Mouse (Mus musculus) frontal cortex, postnatal 14 days (tissue): Measurements from ENCODE around the gene Lcn9.
"Not testable (repeated sequence)": the region's sequence is repeated elsewhere in the genome, so short reads cannot be mapped to it uniquely, and the experiment has no call there.

Experiments
- DNase-seq, 2 experiments: peaks; one replicate each; pipeline ENCODE4 v3.0.0; 2022; ENCODE audit warnings: low spot score in 2 of 2

The Lcn9 gene

DNA sequence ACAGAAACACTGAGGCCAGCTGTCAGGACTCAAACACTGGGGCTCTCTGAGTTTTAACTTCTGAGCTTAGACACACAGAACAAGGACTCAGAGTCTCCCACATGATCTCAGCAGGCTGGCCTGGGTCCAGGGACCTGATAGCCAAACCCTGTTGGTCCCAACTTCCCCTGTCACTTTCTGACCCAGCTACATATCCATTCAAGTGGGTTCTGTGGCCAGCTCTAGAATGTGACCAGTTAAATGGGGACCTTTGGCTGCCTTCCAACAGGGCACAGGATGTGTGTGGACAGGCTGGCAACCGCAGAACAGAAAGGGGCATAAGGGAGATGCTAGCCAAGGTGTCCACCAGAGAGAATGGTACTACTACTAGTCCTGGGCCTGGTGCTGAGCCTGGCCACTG lies at the start of gene Lcn9:
Lcn9 (plus strand) TSS at position 348 of the 400 bp plus-strand sequence.
- no peak for DNase-seq

DNA sequence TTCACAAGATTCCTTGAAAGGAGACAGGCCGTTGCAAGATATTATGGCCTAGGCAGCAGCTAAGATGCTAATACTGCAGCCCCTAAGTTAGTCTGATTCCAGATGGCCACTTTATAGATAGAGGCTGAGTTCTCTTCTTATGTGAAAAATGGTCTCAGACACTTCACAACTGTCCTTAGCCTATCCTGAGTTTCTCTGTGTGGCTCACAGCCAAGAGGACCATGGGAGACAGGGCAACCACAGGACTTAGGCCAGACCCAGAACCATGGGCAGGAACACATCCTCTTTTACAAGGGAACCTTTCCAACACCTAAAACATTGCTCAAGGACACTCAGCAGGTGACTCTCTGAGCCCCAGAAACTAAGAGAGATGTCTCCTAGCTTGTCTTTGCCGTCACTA lies 49.4 kb upstream of the Lcn9 start:
- no peak for DNase-seq

DNA sequence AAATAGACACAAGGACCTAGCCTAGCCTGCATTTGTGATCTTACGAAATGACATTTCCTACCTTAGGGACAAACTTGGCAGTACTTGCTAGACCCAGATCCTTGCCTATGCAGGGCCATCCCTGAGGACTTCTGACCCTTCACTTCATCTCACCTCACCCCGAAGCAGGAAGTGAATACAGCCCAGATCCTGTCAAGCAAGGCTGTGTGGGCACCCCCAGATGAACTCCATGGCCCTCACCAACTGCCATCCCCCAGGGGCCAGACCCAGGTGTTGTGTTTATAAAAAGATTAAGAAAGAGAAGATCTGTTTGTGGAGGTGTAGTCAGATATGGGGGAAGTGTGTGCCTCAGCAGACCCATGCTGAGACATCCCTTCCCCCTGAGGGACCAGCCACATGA lies 48.3 kb upstream of the Lcn9 start:
- DNase-seq: no peak

DNA sequence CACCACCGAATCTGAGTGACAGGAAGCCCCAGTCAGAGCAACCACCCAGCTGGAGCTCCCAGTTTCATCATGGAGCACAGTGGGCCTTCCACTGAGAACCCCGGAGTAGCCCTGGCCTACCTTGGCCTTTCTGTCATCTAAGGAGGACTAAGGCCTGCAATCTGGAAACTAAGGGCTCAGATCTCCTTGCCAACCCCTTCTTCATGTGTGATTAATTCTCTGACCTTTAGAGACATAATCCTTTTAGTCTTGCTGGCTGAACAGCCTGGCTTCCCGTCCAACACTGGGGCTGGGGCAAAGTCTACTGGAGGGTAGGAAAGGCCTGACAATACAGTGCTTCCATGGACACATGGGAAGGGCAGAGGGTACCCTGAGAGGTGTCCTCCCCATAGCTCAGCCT lies 47.0 kb upstream of the Lcn9 start:
- no peak for DNase-seq

DNA sequence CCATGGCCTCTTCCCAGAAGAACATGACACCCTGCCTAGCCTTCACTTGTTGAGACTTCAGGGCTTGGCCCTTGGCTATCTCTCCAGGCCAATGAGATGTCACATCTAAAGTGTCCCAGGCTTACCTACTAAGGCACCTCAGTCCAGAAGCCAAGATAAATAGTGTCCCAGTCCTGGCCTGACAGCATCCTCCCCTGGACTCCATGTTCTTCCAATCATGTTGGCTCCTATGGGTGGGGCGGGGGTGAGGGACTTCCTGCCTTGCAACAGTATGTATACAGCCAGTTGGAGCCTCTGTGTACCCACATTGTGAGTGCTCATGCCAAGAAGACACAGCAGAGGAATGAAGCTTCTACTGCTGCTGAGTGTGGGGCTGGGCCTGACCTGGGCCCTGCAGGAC lies 46.2 kb upstream of the Lcn9 start, which contains the start of gene Lcn11:
Lcn11 (plus strand) TSS at position 301 of the 400 bp plus-strand sequence.
- no peak for DNase-seq

DNA sequence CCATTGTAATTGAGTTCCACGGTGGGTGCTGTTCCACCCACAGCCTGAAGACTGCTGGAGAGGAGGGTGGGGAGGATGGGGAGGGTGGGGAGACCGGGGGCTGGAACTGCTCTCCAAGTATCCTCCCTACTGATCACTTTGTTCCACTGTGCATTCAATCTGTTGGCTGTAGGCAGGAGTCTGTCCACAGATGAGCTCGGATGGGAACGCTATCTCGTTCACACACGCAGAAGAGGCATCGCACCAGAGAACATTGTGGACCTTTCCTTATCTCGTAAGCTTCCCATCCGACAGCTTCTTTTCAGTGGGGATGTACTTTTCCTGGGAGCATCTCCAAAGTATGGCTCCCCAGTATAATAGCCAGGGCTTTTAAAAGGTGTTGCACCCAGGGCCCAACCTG lies 43.9 kb upstream of the Lcn9 start:
- no peak for DNase-seq

DNA sequence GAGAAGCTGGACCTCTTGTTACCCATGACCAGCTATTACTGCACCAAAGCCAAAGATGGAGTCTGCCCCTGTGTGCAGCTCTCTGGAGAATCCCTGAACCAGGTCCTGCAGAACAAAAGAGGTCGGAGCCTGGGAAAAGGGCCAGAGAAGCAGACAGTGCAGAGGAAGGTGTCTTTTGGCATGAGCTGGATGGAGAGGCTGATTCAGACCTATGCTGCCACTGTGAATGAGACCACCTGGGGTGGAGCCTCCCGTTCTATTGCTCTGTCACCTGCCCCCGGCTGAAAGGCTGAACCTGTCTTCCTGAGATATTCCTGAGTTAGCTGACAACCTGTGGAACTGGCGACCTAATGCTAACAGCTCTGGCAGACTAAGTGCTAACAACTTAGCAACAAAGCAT lies 42.0 kb upstream of the Lcn9 start:
- no peak for DNase-seq

DNA sequence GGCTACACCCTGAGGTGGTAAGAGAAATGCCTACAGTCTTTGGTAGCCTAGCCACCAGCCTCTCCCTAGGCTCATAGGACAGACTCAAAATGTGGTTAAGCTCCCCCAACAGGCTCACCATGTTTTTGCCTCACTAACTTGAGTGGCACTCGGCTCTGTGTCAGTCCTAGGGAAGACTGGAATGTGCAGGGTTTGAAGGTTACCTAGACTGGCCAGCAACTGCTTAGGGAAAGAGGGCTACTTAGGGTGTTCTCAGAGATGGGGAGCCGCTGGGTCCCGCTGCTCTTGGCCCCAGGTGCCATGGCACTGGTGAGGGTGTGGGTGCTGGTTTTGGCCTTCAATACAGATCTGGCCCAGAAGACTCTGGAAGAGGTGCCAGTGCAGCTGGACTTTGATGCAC lies 41.0 kb upstream of the Lcn9 start, which contains the start of gene Gm13539:
Gm13539 (plus strand) TSS at position 301 of the 400 bp plus-strand sequence.
- no peak for DNase-seq

DNA sequence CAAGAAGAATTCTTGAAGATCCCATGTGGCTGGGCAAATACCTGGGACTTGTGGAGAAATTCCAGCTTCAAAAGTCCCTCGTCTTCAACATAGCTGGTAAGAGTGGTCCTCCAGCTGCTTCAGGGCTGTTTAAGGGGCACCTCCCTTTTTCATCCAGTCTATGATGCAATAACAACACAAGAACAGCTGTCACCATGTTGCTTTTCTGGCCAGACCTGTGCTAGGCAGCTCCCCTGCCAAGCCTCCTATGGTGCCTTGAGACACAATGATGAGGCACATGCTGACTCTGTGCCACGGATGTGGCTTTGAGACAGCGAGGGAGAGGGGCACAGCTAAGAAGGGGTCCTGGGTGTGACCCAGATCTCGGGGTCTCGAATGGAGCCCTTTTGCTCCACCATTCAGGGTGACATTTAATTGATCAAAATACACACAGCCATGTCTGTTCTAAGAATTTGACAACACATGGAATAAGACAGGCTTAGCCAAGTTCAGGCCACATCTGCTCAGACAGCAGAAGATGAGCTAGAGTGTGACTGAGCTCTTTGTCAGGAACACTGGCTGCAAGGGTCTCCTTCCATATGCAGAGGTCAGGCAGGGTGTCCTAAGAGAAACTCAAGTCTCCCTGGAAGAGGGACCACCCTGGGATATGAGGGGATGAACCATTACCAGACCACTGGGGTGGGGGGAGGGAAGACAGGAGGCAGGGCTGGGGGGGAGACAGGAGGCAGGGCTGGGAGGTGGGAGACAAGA lies 37.2 kb upstream of the Lcn9 start:
- DNase-seq: no peak

DNA sequence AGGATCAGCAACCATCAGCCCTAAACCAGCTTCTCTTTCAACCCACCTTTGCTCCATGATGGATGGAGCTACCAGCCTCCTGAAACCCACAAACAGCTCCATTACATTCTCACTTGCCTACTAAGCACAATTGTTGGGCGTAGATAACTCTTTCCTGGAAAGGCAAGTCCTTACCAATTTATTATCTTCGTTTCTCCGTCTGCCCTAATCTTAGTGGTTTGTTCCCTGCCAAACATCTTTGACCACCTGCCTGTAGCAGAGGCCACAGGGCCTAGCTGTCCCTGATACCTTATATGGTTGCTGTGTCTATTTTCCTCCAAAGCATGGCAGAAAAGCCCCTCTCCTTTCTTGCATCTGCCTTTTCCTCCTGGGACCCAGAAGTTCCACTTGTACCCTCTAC lies 33.9 kb upstream of the Lcn9 start:
- DNase-seq: no peak

DNA sequence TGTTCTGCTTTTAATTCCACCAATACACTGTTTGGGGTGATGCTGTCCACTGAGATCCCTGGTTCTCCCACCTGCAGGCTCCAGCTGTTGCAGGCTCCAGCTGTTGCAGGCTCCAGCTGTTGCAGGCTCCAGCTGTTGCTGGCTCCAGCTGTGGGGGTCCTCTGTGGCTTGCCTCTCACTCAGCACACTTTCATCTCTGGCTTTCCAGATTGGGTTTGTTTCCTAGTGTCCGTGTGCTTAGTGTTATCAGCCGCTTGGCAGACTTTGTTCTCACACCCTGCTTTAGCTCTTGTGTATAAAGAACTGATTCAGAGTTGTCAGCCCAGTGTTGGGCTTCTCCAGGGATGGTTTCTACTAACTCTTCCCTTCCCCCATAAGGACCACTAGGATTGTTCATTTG lies 25.3 kb upstream of the Lcn9 start:
- DNase-seq: no peak

DNA sequence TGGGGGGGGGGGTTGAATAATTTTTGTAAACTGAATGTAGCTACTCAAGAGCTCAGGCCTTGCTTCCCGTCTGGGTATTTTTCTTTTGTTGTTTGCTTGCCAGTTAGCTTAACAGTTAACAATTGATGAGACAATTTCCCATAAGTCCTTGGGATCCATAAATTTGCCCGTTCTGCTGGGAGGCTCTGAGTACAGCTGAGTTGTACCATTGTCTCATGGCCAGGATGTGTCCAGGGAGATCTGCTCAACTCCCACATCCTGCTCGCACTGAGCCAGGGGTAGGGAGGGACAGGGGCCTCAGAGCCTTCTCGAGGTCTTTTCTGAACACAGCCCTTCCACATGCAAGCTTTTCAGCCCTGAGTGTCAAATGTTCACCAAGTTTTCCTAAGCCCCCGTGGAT lies 24.9 kb upstream of the Lcn9 start:
- no peak for DNase-seq

DNA sequence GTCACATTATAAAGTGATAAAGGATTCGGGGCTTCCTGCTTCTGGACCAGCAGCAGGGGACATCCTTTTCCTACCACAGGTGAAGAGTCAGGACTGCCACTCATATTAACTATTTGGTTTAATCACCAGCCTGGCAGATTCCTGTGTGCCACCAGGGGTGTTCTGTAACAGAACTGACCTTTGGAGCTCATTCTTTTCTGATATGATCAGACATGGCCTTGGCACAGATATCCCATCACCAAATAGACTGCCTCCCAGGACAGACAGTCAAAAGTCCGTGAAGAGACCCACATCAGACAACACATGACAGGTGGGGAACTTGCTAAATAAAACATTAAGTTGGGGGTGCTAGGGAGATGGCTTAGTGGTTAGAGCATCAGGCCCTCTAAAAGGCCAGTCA lies 11.2 kb upstream of the Lcn9 start:
- DNase-seq: no peak

DNA sequence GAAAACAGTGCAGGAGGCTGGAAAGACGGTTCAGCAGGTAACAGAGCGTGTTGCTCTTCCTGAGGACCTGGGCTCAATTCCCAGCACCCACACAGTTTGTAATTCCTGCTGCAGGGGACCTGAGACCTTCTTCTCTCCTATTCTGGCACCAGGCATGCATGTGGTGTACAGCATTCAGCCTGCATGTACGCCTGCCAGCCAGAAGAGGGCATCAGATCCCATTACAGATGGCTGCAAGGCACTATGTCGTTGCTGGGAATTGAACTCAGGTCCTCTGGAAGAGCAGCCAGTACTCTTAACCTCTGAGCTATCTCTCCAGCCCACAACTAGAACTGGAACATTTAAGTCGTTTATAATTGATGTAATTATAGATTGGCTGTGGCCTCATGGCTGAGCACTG lies 9.6 kb upstream of the Lcn9 start:
- DNase-seq: no peak

DNA sequence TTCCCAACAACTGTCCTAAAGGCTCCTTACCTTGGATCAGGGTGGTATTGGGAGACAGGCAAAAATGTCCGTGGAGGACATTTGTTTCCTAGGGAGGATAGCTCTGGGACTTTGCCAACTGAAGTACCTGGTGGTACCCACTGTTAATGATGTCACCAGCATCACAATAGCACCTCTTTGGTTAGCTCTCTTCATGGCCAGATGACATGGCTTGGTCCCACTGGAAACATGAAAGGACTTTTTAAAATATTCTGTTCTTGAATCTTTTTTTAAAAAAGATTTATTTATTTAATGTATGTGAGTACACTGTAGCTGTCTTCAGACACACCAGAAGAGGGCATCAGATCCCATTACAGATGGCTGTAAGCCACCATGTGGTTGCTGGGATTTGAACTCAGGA lies 7.2 kb upstream of the Lcn9 start, which contains the start of gene Glt6d1:
Glt6d1 (minus strand) TSS at position 101 of the 400 bp plus-strand sequence.
- DNase-seq: not testable (repeated sequence)

DNA sequence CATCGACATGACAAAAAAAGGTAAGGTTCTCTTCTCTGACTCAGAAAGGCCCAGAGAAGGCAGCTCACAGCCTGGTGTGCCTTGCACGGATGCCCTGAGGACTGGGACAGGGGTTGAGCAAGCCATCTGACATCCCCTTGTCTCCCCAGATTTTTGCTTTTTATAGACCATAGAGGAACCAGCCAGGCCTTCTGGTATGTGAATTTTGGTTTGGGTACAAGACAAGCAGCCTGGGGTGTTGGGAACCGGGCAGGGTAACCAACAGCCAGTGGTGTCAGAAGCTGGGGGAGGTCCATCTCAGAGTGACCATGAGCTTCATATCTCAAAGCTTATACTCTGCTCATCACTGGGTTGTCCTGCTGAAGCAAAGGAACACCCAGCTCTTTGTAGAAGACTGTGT lies 1.8 kb downstream of the Lcn9 start:
- DNase-seq: no peak

DNA sequence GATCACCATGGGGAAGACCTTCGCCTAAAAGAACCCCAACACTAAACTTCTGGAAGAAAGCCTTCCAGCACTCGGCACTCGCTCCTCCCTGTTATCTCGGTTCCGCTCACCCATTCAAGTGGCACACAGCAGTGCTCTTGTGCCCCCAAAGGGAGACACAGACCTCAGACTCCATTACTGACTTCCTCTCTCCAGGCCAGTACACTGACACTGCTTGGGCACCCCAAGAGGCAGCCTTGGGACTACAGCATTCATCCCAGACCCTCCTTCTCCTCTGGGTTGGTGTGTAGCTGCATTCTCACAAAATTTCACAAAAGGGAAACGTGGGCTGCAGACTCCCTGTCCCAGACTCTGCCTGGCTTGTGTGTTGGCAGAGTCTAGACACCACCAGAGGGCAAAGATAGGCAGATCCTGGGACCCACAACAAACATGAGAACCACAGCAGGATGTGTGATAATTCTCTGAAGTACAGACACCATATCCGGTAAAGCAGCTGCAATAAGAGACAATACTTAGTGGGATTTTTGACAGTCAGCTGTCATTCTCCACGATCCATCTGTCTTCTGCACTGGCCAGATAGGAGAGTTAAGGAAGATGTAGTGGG lies 5.5 kb downstream of the Lcn9 start:
- no peak for DNase-seq

DNA sequence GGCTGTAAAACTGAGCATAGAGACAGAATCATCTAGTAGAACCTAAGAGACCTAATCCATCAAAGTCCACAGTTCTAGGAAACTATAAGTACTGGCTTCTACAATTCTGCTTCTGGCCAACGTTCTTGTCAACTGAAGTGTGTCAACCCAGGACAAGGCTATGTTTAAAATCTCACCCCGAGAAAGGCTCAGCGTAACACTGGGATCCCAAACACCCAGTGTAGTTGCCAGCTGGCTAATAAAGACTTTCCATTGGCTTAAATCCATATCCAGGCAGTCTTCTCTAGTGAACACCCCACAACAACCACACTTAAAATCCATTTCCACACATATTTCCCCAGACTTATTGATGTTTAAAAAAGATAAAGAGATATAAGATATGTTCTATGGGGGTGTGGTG lies 7.8 kb downstream of the Lcn9 start:
- DNase-seq: no peak

DNA sequence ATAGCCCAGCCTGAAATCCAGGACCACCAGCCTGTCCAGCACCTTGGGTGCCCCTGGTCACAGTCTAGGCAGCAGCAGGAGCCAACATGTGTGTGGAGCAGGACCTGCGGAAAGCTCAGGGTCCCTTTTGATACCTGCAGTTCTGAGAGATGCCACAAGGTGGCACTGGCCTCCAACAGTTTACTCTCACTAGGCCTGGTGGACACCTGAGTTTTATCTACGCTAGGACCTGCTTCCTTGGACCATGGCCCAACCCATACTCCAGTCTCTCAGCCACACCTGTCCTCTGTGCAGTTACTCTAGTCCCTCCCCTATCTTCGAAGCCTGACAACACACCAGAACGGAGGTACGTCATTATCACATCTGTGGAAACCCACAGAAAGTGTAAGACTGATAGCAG lies 13.3 kb downstream of the Lcn9 start:
- peak; percentile 45 to 77 for DNase-seq

DNA sequence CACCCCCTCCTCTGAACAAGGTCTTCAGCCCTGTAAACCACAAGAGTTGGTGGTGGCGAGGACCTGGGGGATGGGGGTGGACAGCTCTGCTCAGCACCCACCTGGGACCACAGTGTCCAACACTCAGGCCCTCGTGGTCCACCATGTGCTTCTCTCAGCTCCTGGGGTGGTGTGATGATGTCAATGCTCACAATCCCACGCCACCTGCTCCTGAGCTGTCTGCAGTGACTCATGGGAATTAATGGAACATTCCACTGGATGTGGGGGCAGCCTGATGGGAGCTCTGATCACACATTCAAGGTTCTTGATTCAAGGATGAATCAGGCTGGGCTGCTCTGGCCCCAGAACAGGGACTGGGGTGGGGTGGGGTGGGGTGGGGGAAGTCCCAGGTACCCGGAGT lies 19.2 kb downstream of the Lcn9 start:
- no peak for DNase-seq

DNA sequence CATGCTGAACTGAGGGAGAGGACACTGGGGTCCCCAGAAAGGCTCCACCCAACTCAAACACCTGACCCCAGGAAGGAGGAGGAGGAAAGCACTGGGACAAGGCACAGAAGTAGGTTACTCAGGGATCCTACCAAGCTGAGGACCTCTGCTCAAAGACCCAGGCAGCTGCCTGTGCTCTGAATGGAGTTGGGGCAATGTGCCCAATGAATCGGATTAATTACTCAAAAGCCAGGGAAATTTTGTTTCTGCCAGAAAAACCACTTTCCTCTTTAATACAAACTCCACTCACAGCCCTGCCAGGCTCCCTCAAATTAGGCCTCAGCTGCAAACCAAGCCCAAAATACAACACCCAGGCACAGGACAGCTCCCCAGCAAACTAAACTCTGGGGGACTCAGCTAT lies 19.8 kb downstream of the Lcn9 start:
- no peak for DNase-seq

DNA sequence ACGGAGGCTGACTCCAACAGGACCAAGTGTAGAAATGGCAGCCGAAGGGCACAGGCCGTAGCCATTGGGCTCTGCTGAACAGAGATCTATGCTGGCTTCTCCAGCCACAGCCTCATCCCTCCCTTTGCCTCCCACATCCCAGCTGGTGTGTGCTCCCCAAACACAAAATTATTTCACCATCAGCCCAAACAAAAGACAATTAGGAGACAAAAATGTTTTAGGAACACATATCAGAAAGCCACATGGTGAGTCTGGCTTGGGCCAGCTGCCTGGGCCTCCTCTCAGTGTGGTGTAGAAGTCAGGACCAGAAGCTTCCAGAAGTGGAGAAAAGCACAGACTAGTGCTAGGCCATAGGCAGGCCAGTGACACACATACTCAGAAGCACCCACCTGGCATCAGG lies 21.1 kb downstream of the Lcn9 start:
- no peak for DNase-seq

DNA sequence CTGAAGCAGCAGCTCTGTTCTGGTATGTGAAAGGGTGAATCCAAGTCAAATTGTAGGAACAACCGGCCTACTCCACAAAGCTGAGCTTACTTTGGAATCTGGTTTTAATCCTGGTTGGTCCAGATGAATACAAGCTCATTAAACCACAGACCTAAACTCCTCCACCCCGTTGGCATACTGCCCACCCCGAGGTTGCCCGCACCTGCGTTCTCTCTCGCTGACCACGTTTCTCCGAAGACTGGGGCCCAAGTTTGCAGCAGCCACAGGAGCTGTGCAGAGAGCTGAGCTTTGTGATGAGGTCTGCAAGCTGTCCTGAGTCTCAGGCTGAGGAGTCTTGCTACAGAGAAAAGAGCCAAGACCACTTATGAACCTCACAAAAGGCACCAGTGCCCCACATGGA lies 23.6 kb downstream of the Lcn9 start:
- no peak for DNase-seq

DNA sequence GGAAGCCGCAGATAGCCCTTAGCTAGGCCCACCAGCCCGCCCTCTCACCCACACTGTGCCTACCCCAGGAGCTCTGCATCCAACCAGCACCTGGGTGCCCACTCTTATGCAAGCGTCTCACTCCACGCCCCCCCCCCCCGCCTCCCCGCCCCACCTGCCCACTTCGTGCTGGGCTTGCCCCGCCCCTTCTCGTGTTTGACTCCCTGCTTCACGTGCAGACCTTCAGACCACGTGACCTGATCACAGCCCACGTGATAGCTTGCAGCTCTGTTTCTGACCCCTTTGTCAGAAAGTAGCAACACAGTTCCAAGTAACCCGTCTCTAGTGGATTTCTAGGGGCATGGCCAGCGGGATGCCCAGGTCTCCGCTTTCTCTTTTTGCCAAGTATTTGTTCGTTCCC lies 24.3 kb downstream of the Lcn9 start, which contains the start of gene Sohlh1:
Sohlh1 (minus strand) TSS at position 23 of the 400 bp plus-strand sequence.
- DNase-seq: no peak
